Mouse (Mus musculus) lung, adult 2 months (tissue): ENCODE measurements around the gene Dcst2. TPM values are rescaled to one million over a fixed set of nuclear protein-coding genes. Genes with fewer than 3 reads are reported as not detected.

Source experiments
- DNase-seq: peaks from one replicate; pipeline ENCODE4 v3.0.0; 2022
- H3K4me1 ChIP-seq: fragments of 200-500 bp; 2 replicates; pipeline ENCODE4 v1.6.1; 2011; ENCODE audit warnings: low read length; ENCODE audit not compliant: control insufficient read depth, insufficient read depth
- H3K4me3 ChIP-seq: fragments of 200-500 bp; replicated peaks from 2 replicates; pipeline ENCODE3; 2011; ENCODE audit warnings: low read depth, mild to moderate bottlenecking, control low read depth, low read length; ENCODE audit errors: extremely low read depth
- CTCF ChIP-seq: fragments of 200-500 bp; IDR thresholded peaks from 2 replicates; pipeline ENCODE4 v1.5.1; 2011; ENCODE audit warnings: mild to moderate bottlenecking, low read length, control low read depth; ENCODE audit not compliant: insufficient read depth
- POLR2A ChIP-seq: fragments of 200-500 bp; IDR thresholded peaks from 2 replicates; pipeline ENCODE4 v1.6.1; 2011; ENCODE audit warnings: low read depth, mild to moderate bottlenecking, control low read depth, low read length, borderline replicate concordance; ENCODE audit errors: extremely low read depth
- WGBS: fragments of 180-500 bp; shearing (Covaris S2); methylation state at CpG from one replicate; pipeline ENCODE4 v1.1.7; 2018; 5-methylcytosine and 5-hydroxymethylcytosine counted together
- polyA plus RNA-seq: library from polyadenylated mRNA; depleted of rRNA; stranded (reverse); fragments of >200 nt; gene quantifications from 2 replicates; pipeline ENCODE4 v1.2.3, GENCODE M21; 2012; rRNA removed

Gene Dcst2
- polyA plus RNA-seq, 1 experiment, result 0.28 TPM

DNA sequence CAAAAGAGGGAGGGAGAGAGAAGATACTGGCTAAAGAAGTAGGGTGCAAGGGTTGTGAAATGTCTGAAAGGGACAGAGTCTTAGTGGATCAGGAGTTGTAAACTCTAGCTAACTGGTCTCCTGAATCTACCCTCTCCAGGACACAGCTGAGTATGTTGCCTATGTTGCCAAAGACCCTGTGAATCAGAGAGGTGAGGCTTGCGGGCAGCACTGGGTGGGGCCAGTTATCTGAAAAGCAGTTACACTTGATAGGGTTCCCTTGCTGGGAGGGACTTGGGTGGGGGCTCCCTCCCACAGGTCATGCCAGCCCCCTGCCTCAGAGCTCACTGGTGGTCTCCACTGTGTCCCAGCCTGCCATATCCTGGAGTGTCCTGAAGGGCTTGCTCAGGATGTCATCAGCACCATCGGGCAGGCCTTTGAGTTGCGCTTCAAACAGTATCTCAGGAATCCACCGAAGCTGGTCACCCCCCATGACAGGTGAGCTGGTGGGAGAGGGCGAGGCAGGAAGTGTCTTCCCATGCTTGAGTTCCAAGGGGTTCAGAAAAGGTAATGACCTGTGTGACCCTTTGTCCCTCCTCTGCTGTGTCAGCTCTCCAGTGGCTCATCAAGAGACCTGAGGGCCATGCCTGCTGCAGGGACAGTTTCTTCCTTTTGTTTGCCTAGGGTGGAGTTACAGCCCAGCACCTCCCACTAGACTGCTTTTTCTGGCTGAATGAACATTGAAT, 62.8 kb downstream of the Dcst2 start:
- no peak for TF ChIP-seq CTCF
- no peak for TF ChIP-seq POLR2A
- H3K4me3 ChIP-seq, result no peak overlapping the region
- peaks cover 3% of the 10 kb centered on the region; the same call in 1 of the 2 replicates for H3K4me1 ChIP-seq
- no peak for DNase-seq
- 71% methylated on average over 5 of the region's 5 CpGs for WGBS

DNA sequence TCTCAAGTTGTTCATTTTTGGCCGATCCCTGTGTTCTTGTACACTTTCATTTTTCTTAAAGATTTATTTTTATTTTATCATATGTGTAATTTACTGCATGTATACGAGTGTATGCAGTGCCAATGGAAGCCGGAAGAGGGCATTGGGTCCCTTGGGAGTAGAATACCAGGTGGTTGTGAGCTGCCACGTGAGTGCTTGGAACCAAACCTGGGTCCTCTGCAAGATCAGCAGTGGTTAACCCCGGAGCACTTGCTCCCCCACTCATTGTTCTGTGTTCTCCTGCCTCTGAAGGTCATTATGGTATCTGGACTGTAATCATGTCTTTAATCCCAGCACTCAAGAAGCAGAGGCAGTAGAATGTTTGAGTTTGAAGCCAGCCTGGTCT, 63.4 kb downstream of the Dcst2 start:
- 79% methylated on average over 5 of the region's 5 CpGs for WGBS
- DNase-seq, result no peak
- TF ChIP-seq POLR2A (no peak), CTCF (no peak)
- Histone ChIP-seq H3K4me1 (peaks cover 3% of the 10 kb centered on the region; the same call in 1 of the 2 replicates), H3K4me3 (no peak overlapping the region)

DNA sequence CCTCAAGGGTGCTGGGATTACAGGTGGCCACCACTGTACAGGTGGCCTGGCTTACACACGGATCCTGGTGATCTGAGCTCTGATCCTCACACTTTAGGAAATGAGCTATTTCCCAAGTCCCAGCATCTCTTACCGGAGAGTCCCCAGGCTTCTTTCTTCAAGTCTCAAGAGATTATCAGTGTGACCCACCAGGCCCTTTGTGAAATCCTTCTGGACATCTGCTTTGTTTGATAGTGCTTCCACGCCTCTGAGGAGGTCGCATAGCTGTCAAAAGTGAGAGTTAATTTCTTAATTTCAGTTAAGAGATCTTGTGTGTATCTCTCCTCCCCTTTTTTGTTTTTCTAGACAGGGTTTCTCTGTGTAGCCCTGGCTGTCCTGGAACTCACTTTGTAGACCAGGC, 64.1 kb downstream of the Dcst2 start:
- WGBS, result 85% methylated on average over 4 of the region's 4 CpGs
- TF ChIP-seq CTCF, result no peak
- TF ChIP-seq POLR2A, result no peak
- DNase-seq, result no peak
- H3K4me3 ChIP-seq, result no peak overlapping the region
- peaks cover 1% of the 10 kb centered on the region; the same call in 1 of the 2 replicates for H3K4me1 ChIP-seq

Other genes with a start within 250 kb of the Dcst2 start
- 0.94 and 1.1 TPM in 2 replicates for gene Pklr, start 225.8 kb upstream of the Dcst2 start, polyA plus RNA-seq
- gene Hcn3, start 201.8 kb upstream of the Dcst2 start, polyA plus RNA-seq, result 0.33 and 0.67 TPM in 2 replicates
- gene Clk2, start 197.2 kb upstream of the Dcst2 start, polyA plus RNA-seq, result 55.4 and 67.8 TPM in 2 replicates
- 123 and 127 TPM in 2 replicates for gene Scamp3, start 184.5 kb upstream of the Dcst2 start, polyA plus RNA-seq
- gene Fam189b, start 178.8 kb upstream of the Dcst2 start, polyA plus RNA-seq, result 36.7 and 39.0 TPM in 2 replicates
- gene Gba, start 159.0 kb upstream of the Dcst2 start, polyA plus RNA-seq, result 56.4 and 94.2 TPM in 2 replicates
- 134 and 139 TPM in 2 replicates for gene Thbs3, start 146.8 kb upstream of the Dcst2 start, polyA plus RNA-seq
- 107 and 110 TPM in 2 replicates for gene Mtx1, start 134.9 kb upstream of the Dcst2 start, polyA plus RNA-seq
- 294 and 354 TPM in 2 replicates for gene Muc1, start 132.9 kb upstream of the Dcst2 start, polyA plus RNA-seq
- 189 and 252 TPM in 2 replicates for gene Krtcap2, start 116.0 kb upstream of the Dcst2 start, polyA plus RNA-seq
- 11.0 and 11.8 TPM in 2 replicates for gene Trim46, start 115.7 kb upstream of the Dcst2 start, polyA plus RNA-seq
- gene Dpm3, start 102.6 kb upstream of the Dcst2 start, polyA plus RNA-seq, result 411 and 476 TPM in 2 replicates
- 228 and 297 TPM in 2 replicates for gene Slc50a1, start 91.4 kb upstream of the Dcst2 start, polyA plus RNA-seq
- gene Efna1, start 80.8 kb upstream of the Dcst2 start, polyA plus RNA-seq, result 132 and 134 TPM in 2 replicates
- gene Efna3, start 39.0 kb upstream of the Dcst2 start, polyA plus RNA-seq, result 4.1 and 20.3 TPM in 2 replicates
- 7.3 and 9.3 TPM in 2 replicates for gene Efna4, start 23.9 kb upstream of the Dcst2 start, polyA plus RNA-seq
- gene Adam15, start 12.0 kb upstream of the Dcst2 start, polyA plus RNA-seq, result 190 and 225 TPM in 2 replicates
- 0.06 TPM in 1 of 2 replicates, not detected in the other for gene Dcst1, start 3.3 kb downstream of the Dcst2 start, polyA plus RNA-seq
- gene Zbtb7b, start 32.8 kb downstream of the Dcst2 start, polyA plus RNA-seq, result 63.0 and 64.0 TPM in 2 replicates
- 0.45 and 1.5 TPM in 2 replicates for gene Lenep, start 40.8 kb downstream of the Dcst2 start, polyA plus RNA-seq
- gene Flad1, start 49.9 kb downstream of the Dcst2 start, polyA plus RNA-seq, result 22.9 and 26.6 TPM in 2 replicates
- gene Cks1b, start 56.4 kb downstream of the Dcst2 start, polyA plus RNA-seq, result 6.7 and 11.7 TPM in 2 replicates
- gene Shc1, start 56.5 kb downstream of the Dcst2 start, polyA plus RNA-seq, result 69.8 and 84.6 TPM in 2 replicates
- gene Pygo2, start 68.2 kb downstream of the Dcst2 start, polyA plus RNA-seq, result 60.6 and 138 TPM in 2 replicates
- gene Pbxip1, start 74.7 kb downstream of the Dcst2 start, polyA plus RNA-seq, result 66.2 and 78.1 TPM in 2 replicates
- 35.3 and 52.1 TPM in 2 replicates for gene Pmvk, start 92.6 kb downstream of the Dcst2 start, polyA plus RNA-seq
- 6.8 and 7.1 TPM in 2 replicates for gene Kcnn3, start 158.2 kb downstream of the Dcst2 start, polyA plus RNA-seq